Mouse (Mus musculus) midbrain, embryonic 14.5 days (tissue): ENCODE results near the gene Olfr323. TPM values are rescaled to one million over a fixed set of nuclear protein-coding genes. Genes with fewer than 3 reads are reported as not detected.

Experiments
- ATAC-seq: fragments of 200-750 bp; cut with Nextera tagmentation; 2 replicates; pipeline ENCODE4 v1.8.0; 2017; ENCODE audit warnings: moderate number of reproducible peaks, moderate library complexity; ENCODE audit not compliant: low FRiP score, low TSS enrichment
- DNase-seq: peaks from one replicate; pipeline ENCODE4 v3.0.0-alpha.2; 2015
- H3K27ac ChIP-seq: fragments of 300-500 bp; sonication (generic); replicated peaks from 2 replicates; pipeline ENCODE4 v1.5.1; 2014; ENCODE audit warnings: mild to moderate bottlenecking, low read depth, low read length, moderate library complexity
- H3K27me3 ChIP-seq: fragments of 300-500 bp; sonication (generic); 2 replicates; pipeline ENCODE4 v1.6.1; 2014; ENCODE audit warnings: low read length, control low read depth, mixed read lengths; ENCODE audit not compliant: control insufficient read depth, insufficient read depth
- H3K36me3 ChIP-seq: fragments of 300-500 bp; sonication (generic); 2 replicates; pipeline ENCODE4 v1.6.1; 2014; ENCODE audit warnings: low read length, control low read depth; ENCODE audit not compliant: control insufficient read depth, insufficient read depth
- H3K4me1 ChIP-seq: fragments of 300-500 bp; sonication (generic); 2 replicates; pipeline ENCODE4 v1.6.1; 2014; ENCODE audit warnings: mild to moderate bottlenecking, antibody characterized with exemption, low read length, control low read depth; ENCODE audit not compliant: control insufficient read depth, insufficient read depth
- H3K4me2 ChIP-seq: fragments of 300-500 bp; sonication (generic); 2 replicates; pipeline ENCODE4 v1.6.1; 2014; ENCODE audit warnings: mild to moderate bottlenecking, low read length, moderate library complexity
- H3K4me3 ChIP-seq: fragments of 300-500 bp; sonication (generic); replicated peaks from 2 replicates; pipeline ENCODE4 v1.5.1; 2014; ENCODE audit warnings: low read depth, low read length
- H3K9ac ChIP-seq: fragments of 300-500 bp; sonication (generic); replicated peaks from 2 replicates; pipeline ENCODE4 v1.6.1; 2014; ENCODE audit warnings: mild to moderate bottlenecking, low read length, moderate library complexity
- H3K9me3 ChIP-seq: fragments of 300-500 bp; sonication (generic); 2 replicates; pipeline ENCODE4 v1.6.1; 2016; ENCODE audit warnings: low read length, control low read depth, mixed read lengths; ENCODE audit not compliant: control insufficient read depth
- WGBS: fragments of 180-500 bp; shearing (Covaris S2); extraction: QIAGEN DNeasy Blood & Tissue Kit; methylation state at CpG from one replicate; pipeline ENCODE4 v1.1.7; 2014; 5-methylcytosine and 5-hydroxymethylcytosine counted together
- polyA plus RNA-seq: library from polyadenylated mRNA; unstranded; fragments of >200 nt; fragmentation: Nextera tagmentation; extraction: Ambion mirVana; gene quantifications from 2 replicates; pipeline ENCODE4 v1.2.1, GENCODE M21; 2014

Olfr323 gene
- polyA plus RNA-seq, 1 experiment from 2014 or later, result not detected

DNA sequence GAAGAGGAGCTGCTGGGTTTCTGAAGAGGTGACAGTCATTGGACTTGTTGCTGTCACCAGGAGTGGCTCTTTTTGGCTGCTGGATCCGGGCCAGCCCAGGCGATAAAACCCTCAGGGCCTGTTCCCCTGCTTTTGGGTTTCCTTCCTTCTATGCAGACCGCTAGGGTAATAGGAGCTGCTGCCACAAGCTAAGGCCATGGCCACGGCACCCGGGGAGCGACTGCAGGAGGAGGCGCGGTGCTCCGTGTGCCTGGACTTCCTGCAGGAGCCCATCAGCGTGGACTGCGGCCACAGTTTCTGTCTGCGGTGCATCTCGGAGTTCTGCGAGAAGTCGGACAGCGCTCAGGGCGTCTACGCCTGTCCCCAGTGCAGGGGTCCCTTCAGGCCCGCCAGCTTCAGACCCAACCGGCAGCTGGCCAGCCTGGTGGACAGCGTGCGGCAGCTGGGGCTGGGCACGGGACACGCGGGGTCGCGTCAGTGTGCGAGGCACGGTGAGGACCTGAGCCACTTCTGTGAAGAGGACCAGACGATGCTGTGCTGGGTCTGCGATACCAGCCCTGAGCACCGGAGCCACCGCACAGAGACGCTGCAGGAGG lies 10.1 kb upstream of the Olfr323 start, which contains the start of gene Trim58:
TSS of gene Trim58 (plus strand) at position 194 of the 596 bp plus-strand sequence.
- ATAC-seq (no peak), DNase-seq (peak; percentile 45)
- Histone ChIP-seq H3K9me3 (no peaks in the 10 kb centered on the region), H3K36me3 (no peaks in the 10 kb centered on the region), H3K4me1 (peaks cover 7% of the 10 kb centered on the region; the same call in 1 of the 2 replicates), H3K9ac (peak within 1 kb of the TSS; percentile 54; the same call in 1 of the 2 replicates), H3K4me2 (peak within 1 kb of the TSS; percentile 94), H3K27me3 (peaks cover 14% of the 10 kb centered on the region; the same call in 1 of the 2 replicates), H3K4me3 (peak within 1 kb of the TSS; percentile 41), H3K27ac (no peak within 1 kb of the TSS)
- 4% methylated on average over 34 of the region's 34 CpGs for WGBS

DNA sequence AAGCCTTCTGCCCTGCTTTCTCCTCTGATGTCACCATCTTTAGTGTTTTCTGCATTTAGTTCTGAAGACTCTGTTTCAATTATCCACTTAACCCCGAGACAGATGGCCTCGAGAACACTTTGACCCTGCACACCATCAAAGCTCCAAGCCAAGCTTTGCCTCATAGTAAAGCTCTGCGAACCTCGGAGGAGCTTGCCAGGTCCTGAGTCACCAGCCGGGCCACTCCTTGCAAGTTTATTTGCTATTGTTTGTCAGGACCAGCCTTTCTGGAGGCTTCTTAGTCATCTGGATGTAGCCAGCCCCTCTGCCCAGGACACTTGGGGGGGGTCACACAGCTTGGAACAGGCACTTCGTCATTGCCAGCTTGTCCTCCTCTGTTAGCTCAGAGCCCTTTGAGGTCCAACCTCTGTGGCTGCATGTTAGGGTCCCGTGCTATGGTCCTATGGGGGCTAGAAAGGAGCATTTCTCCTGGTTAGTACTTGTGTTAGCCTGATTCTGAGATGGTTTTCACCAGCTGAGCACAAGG lies 7.9 kb upstream of the Olfr323 start:
- Histone ChIP-seq H3K27me3 (peaks cover 14% of the 10 kb centered on the region; the same call in 1 of the 2 replicates), H3K4me1 (peaks cover 7% of the 10 kb centered on the region; the same call in 1 of the 2 replicates), H3K9ac (no peak overlapping the region), H3K27ac (no peak overlapping the region), H3K9me3 (no peaks in the 10 kb centered on the region), H3K36me3 (no peaks in the 10 kb centered on the region), H3K4me3 (no peak overlapping the region), H3K4me2 (no peak overlapping the region)
- ATAC-seq (no peak), DNase-seq (no peak)
- WGBS, result 73% methylated on average over 7 of the region's 7 CpGs

DNA sequence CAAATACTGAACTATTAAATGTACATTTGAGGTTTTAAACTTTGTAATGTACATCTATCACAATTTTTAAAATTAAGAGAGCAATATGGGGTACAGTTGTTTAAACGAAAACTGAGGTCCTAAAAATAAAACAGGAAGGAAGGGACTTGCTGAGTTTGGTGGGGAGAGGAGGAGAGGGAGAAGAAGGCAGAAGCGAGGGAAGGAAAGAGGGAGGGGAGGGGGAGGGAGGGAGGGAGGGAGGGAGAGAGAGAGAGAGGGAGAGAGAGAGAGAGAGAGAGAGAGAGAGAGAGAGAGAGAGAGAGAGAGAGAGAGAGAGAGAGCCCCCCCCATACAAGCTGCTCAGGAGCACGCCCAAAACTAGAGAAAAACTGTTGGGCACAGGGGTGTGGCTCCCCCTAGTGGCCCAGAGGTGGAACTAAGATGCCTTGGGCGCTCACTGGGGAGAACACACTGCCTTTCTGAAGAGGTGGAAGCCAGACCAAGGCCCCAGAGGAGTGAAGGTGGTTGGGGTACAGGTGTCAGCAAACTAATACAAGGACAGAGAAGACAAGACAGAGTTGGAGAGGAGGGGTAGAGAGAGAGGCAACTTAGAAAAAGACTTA lies 6.2 kb upstream of the Olfr323 start:
- H3K4me1 ChIP-seq, result peaks cover 7% of the 10 kb centered on the region; the same call in 1 of the 2 replicates
- H3K4me3 ChIP-seq, result no peak overlapping the region
- H3K9me3 ChIP-seq, result no peaks in the 10 kb centered on the region
- DNase-seq (peak; percentile 63), ATAC-seq (no peak)
- no peak overlapping the region for H3K27ac ChIP-seq
- WGBS, result 30% methylated on average over 4 of the region's 4 CpGs
- H3K27me3 ChIP-seq, result peaks cover 7% of the 10 kb centered on the region; the same call in 1 of the 2 replicates
- no peaks in the 10 kb centered on the region for H3K36me3 ChIP-seq
- no peak overlapping the region for H3K9ac ChIP-seq
- H3K4me2 ChIP-seq, result no peak overlapping the region

DNA sequence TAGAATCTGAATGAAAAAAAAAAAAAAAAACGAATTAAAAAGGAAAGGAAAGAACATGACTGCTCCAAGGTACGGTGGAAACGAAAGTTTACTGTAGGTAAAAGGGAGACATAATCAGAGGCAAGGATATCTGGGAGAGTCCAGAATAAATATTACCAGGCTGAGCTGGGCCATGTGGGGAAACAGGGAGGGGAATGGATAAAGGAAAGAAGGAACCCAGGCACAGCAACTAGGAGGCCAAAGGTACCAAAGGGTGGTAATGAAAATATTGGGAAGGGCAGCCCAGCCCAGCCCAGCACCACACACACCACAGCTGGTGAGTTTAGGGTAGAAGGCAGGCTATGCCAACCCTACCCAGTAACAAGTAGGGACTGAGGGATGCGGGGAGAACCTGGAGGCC lies 4.6 kb upstream of the Olfr323 start:
- H3K4me3 ChIP-seq, result no peak overlapping the region
- 65% methylated on average over 4 of the region's 4 CpGs for whole genome bisulfite sequencing
- no peak for DNase-seq
- ATAC-seq, result no peak
- no peak overlapping the region for H3K27ac ChIP-seq
- no peak overlapping the region for H3K9ac ChIP-seq
- no peaks in the 10 kb centered on the region for H3K27me3 ChIP-seq
- no peaks in the 10 kb centered on the region for H3K4me1 ChIP-seq
- H3K36me3 ChIP-seq, result no peaks in the 10 kb centered on the region
- H3K9me3 ChIP-seq, result no peaks in the 10 kb centered on the region
- H3K4me2 ChIP-seq, result no peak overlapping the region

DNA sequence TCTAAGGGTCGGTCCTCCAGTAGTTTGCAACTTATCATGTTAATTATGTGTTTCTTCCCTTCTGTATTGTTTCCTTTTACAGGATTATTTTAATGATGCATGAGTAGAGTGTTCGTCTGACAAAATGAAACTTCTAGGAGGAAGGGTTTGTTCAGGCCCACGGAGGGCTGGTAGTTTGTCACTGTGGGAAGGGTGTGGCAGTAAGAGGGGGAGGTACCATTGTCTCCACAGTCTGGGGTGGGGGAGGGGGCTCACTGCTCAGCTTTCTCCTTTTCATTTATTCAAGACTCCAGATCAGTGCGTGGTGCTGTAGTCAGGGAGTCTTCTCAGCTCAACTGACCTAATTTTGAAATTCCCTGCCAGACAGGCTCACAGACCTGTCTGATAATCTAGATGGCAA lies 4.2 kb downstream of the Olfr323 start:
- H3K9ac ChIP-seq, result no peak overlapping the region
- no peaks in the 10 kb centered on the region for H3K9me3 ChIP-seq
- no peak overlapping the region for H3K4me2 ChIP-seq
- H3K4me1 ChIP-seq, result no peaks in the 10 kb centered on the region
- H3K4me3 ChIP-seq, result no peak overlapping the region
- DNase-seq (no peak), ATAC-seq (no peak)
- no peak overlapping the region for H3K27ac ChIP-seq
- H3K27me3 ChIP-seq, result no peaks in the 10 kb centered on the region
- WGBS, result 52% methylated on average over 4 of the region's 4 CpGs
- H3K36me3 ChIP-seq, result no peaks in the 10 kb centered on the region

DNA sequence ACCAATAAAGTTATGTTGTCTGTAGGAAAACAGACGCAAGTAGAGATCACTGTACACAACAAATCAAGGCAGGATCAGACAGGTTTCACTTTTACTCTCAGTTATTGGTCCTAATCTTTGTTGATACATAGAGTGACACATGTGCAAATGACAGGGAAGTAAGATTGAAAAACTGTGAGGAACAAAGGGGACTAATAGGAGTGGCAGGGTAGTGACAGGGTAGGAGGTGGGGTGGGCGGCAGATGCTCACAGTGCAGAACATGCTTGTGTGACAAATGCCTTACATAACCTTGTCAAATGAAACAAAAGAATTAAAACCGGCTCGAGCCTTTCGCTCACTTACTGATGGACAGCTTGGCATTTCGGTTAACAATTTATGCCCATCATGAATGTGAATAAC lies 11.5 kb downstream of the Olfr323 start:
- no peaks in the 10 kb centered on the region for H3K27me3 ChIP-seq
- no peak overlapping the region for H3K4me2 ChIP-seq
- DNase-seq (no peak), ATAC-seq (no peak)
- no peak overlapping the region for H3K9ac ChIP-seq
- no peaks in the 10 kb centered on the region for H3K4me1 ChIP-seq
- no peak overlapping the region for H3K4me3 ChIP-seq
- H3K27ac ChIP-seq, result no peak overlapping the region
- no peaks in the 10 kb centered on the region for H3K36me3 ChIP-seq
- 38% methylated on average over 6 of the region's 6 CpGs for WGBS
- H3K9me3 ChIP-seq, result no peaks in the 10 kb centered on the region

DNA sequence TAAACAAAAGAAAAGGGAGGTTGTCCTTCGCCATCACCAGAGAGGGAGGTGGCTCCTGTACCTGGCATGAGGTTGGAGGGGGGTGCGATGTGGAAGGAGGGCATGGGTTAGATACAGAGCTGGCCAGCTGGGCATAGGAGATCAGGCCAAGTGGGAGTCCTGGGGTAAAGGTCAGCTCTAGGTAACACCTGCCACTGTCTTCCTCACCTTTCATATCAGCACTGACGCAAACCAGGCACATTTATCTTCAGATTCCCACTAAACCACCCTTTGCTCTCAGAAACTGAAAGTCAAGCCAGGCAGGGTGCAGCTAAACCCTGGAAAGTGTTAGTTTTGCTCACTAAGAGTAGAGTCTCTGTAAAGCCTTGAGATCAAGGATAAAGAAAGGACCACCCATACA lies 11.9 kb downstream of the Olfr323 start:
- no peak overlapping the region for H3K27ac ChIP-seq
- H3K4me1 ChIP-seq, result no peaks in the 10 kb centered on the region
- H3K4me2 ChIP-seq, result no peak overlapping the region
- DNase-seq, result no peak
- no peaks in the 10 kb centered on the region for H3K36me3 ChIP-seq
- H3K4me3 ChIP-seq, result no peak overlapping the region
- WGBS, result 75% methylated on average over 3 of the region's 3 CpGs
- ATAC-seq, result no peak
- H3K27me3 ChIP-seq, result no peaks in the 10 kb centered on the region
- H3K9me3 ChIP-seq, result no peaks in the 10 kb centered on the region
- H3K9ac ChIP-seq, result no peak overlapping the region

DNA sequence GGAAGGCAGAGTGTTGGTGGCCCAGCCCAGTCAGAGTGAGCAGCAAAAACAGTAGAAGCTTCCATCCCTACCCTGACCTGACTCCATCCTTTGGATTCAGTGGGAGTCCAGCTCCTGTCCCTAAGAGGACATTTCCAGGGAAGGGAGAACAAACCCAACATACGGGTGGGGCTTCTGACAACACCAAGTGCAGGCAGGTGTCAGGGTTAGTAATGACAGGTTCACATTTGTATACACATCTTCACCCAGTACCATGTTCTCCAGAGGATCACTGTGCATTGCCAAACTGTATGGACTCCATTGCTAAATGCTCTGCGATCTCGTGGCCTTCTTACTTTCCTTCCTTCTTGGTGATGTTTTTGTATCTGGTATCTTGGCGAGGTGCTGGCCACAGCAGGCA lies 14.3 kb downstream of the Olfr323 start, which contains the start of gene 2210407C18Rik:
TSS of gene 2210407C18Rik (minus strand) at position 101 of the 400 bp plus-strand sequence.
- no peak within 1 kb of the TSS for H3K4me3 ChIP-seq
- H3K4me2 ChIP-seq, result no peak within 1 kb of the TSS
- DNase-seq (no peak), ATAC-seq (no peak)
- no peaks in the 10 kb centered on the region for H3K9me3 ChIP-seq
- no peak within 1 kb of the TSS for H3K9ac ChIP-seq
- no peaks in the 10 kb centered on the region for H3K36me3 ChIP-seq
- H3K27me3 ChIP-seq, result no peaks in the 10 kb centered on the region
- H3K4me1 ChIP-seq, result no peaks in the 10 kb centered on the region
- H3K27ac ChIP-seq, result no peak within 1 kb of the TSS
- WGBS, result 89% methylated on average over 4 of the region's 4 CpGs

DNA sequence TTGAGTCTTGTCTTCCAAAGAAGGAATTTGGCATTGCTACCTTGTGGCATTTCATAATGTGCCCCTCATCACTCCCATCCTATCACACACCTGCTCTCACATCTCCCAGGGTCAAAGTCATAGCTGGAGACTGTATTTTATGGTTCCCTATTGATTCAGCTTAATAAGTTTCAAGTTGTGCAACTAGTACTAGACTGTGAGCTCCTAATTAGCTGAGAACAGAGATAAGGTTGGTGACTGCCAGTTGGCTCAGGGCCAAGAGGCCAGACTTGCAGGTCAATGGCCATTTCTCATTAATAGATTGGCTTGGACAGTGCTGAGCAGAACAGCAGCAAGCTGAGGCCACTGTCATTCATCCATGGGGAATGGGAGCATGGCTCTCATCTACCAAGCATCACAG lies 15.8 kb downstream of the Olfr323 start:
- Histone ChIP-seq H3K27me3 (no peaks in the 10 kb centered on the region), H3K27ac (no peak overlapping the region), H3K9ac (no peak overlapping the region), H3K4me2 (no peak overlapping the region), H3K9me3 (no peaks in the 10 kb centered on the region), H3K36me3 (no peaks in the 10 kb centered on the region), H3K4me3 (no peak overlapping the region), H3K4me1 (no peaks in the 10 kb centered on the region)
- DNase-seq (no peak), ATAC-seq (no peak)
